Mouse (Mus musculus) limb, embryonic 14.5 days (tissue): Measurements from ENCODE around the gene Slc35f6. TPM values are rescaled to one million over a fixed set of nuclear protein-coding genes. Genes with fewer than 3 reads are reported as not detected.

Experiments
- ATAC-seq: fragments of 200-750 bp; cut with Nextera tagmentation; 2 replicates; pipeline ENCODE4 v1.8.0; 2017; ENCODE audit warnings: low read depth, moderate number of reproducible peaks, moderate TSS enrichment; ENCODE audit not compliant: low FRiP score
- DNase-seq: peaks from one replicate; pipeline ENCODE4 v3.0.0-alpha.2; 2015; ENCODE audit warnings: low spot score
- H3K27ac ChIP-seq: fragments of 300-500 bp; sonication (generic); replicated peaks from 2 replicates; pipeline ENCODE4 v1.5.1; 2014; ENCODE audit warnings: low read depth, mild to moderate bottlenecking, low read length, moderate library complexity, mixed read lengths
- H3K27me3 ChIP-seq: fragments of 300-500 bp; sonication (generic); 2 replicates; pipeline ENCODE4 v1.6.1; 2014; ENCODE audit warnings: low read length, mixed read lengths; ENCODE audit not compliant: control insufficient read depth, insufficient read depth
- H3K36me3 ChIP-seq: fragments of 300-500 bp; sonication (generic); 2 replicates; pipeline ENCODE4 v1.6.1; 2014; ENCODE audit warnings: mild to moderate bottlenecking, low read length, moderate library complexity, mixed read lengths; ENCODE audit not compliant: control insufficient read depth, insufficient read depth
- H3K4me1 ChIP-seq: fragments of 300-500 bp; sonication (generic); 2 replicates; pipeline ENCODE4 v1.6.1; 2014; ENCODE audit warnings: antibody characterized with exemption, low read length, mixed read lengths; ENCODE audit not compliant: control insufficient read depth, insufficient read depth
- H3K4me2 ChIP-seq: fragments of 300-500 bp; sonication (generic); replicated peaks from 2 replicates; pipeline ENCODE4 v1.6.1; 2014; ENCODE audit warnings: low read depth, mild to moderate bottlenecking, low read length, moderate library complexity; ENCODE audit not compliant: severe bottlenecking
- H3K4me3 ChIP-seq: fragments of 300-500 bp; sonication (generic); replicated peaks from 2 replicates; pipeline ENCODE4 v1.5.1; 2014; ENCODE audit warnings: low read length
- H3K9ac ChIP-seq: fragments of 300-500 bp; sonication (generic); 2 replicates; pipeline ENCODE4 v1.6.1; 2014; ENCODE audit warnings: mild to moderate bottlenecking, low read depth, low read length, moderate library complexity; ENCODE audit not compliant: severe bottlenecking
- H3K9me3 ChIP-seq: fragments of 300-500 bp; sonication (generic); 2 replicates; pipeline ENCODE4 v1.6.1; 2016; ENCODE audit warnings: low read length; ENCODE audit not compliant: control insufficient read depth
- POLR2A ChIP-seq: fragments of 200-500 bp; IDR thresholded peaks from 2 replicates; pipeline ENCODE4 v1.8.0; 2012; ENCODE audit warnings: inconsistent platforms, mild to moderate bottlenecking, moderate library complexity, borderline replicate concordance; ENCODE audit not compliant: insufficient read depth, insufficient read length; ENCODE audit errors: extremely low read depth
- WGBS: fragments of 180-500 bp; shearing (Covaris S2); extraction: QIAGEN DNeasy Blood & Tissue Kit; methylation state at CpG from one replicate; pipeline ENCODE4 v1.1.7; 2014; 5-methylcytosine and 5-hydroxymethylcytosine counted together
- polyA plus RNA-seq, 2 experiments: library from polyadenylated mRNA; depleted of rRNA in 1 of 2; stranded (reverse) in 1 of 2; unstranded in 1 of 2; fragments of >200 nt; fragmentation: Nextera tagmentation in 1 of 2; extraction: Ambion mirVana in 1 of 2; gene quantifications; 2 replicates each; pipeline versions ENCODE4 v1.2.1 to v1.2.3; 2012 to 2014

Slc35f6 gene
- polyA plus RNA-seq, 2 experiments = 28.2 to 35.4 TPM

- no peak overlapping the region for H3K27ac ChIP-seq
- DNase-seq = no peak
- ATAC-seq = no peak
- peaks cover 13% of the 10 kb centered on the region for H3K36me3 ChIP-seq
- H3K9ac ChIP-seq = no peak overlapping the region
- no peaks in the 10 kb centered on the region for H3K9me3 ChIP-seq
- H3K4me1 ChIP-seq = peaks cover 10% of the 10 kb centered on the region; the same call in 1 of the 2 replicates
- H3K4me2 ChIP-seq = no peak overlapping the region
- H3K4me3 ChIP-seq = no peak overlapping the region
- no peaks in the 10 kb centered on the region for H3K27me3 ChIP-seq
- 92% methylated on average over 9 of the region's 9 CpGs for WGBS
- TF ChIP-seq POLR2A = no peak
Measured at GRCm38 (mm10) chr5:30665360-30665759, 17.6 kb downstream of the Slc35f6 start.

GRCm38 (mm10) chr5:30665968-30666367, 18.2 kb downstream of the Slc35f6 start:
- Histone ChIP-seq H3K36me3 (peaks cover 19% of the 10 kb centered on the region), H3K4me2 (peak overlapping the region; percentile 69), H3K27me3 (no peaks in the 10 kb centered on the region), H3K9me3 (no peaks in the 10 kb centered on the region), H3K4me3 (peak overlapping the region; percentile 65), H3K9ac (peak overlapping the region; percentile 55), H3K27ac (peak overlapping the region; percentile 79), H3K4me1 (peaks cover 10% of the 10 kb centered on the region; the same call in 1 of the 2 replicates)
- 64% methylated on average over 6 of the region's 6 CpGs for WGBS
- DNase-seq (no peak), ATAC-seq (no peak)
- no peak for TF ChIP-seq POLR2A

- H3K9me3 ChIP-seq = no peaks in the 10 kb centered on the region
- peak within 1 kb of the TSS; percentile 69 for H3K4me2 ChIP-seq
- peak within 1 kb of the TSS; percentile 79 for H3K27ac ChIP-seq
- H3K9ac ChIP-seq = peak within 1 kb of the TSS; percentile 71
- WGBS = 2% methylated on average over 40 of the region's 40 CpGs
- H3K36me3 ChIP-seq = peaks cover 25% of the 10 kb centered on the region
- no peaks in the 10 kb centered on the region for H3K27me3 ChIP-seq
- H3K4me3 ChIP-seq = peak within 1 kb of the TSS; percentile 65
- H3K4me1 ChIP-seq = peaks cover 10% of the 10 kb centered on the region; the same call in 1 of the 2 replicates
- ATAC-seq (peak; percentile 96), DNase-seq (peak; percentile 98)
- TF ChIP-seq POLR2A = peak; percentile 90; the same call in 1 of the 2 replicates
Measured at GRCm38 (mm10) chr5:30666391-30667195, 18.9 kb downstream of the Slc35f6 start, which contains the start of gene Cenpa. Cenpa (plus strand) TSS chr5:30666777.

DNA sequence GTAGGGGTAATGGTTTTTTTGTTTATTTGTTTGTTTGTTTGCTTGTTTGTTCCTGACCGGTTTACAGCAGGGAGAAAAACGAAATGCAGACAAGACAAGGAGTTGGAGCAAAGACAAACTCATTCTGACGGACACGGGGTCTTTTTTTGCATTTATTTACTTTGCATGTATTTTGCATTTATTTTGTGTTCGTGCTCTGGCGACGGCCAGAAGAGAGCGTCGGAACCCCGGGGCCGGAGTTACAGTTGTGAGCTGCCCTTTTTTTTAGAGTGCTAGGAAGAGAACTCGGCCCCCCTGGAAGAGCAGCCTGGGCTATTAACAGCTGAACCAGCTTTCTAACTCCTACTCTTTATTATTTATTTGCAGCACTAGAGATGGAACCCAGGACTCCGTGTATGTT, 19.5 kb downstream of the Slc35f6 start:
- Histone ChIP-seq H3K4me1 (peaks cover 10% of the 10 kb centered on the region; the same call in 1 of the 2 replicates), H3K9ac (peak overlapping the region; percentile 71), H3K4me2 (peak overlapping the region; percentile 63), H3K9me3 (no peaks in the 10 kb centered on the region), H3K27ac (peak overlapping the region; percentile 48), H3K27me3 (no peaks in the 10 kb centered on the region), H3K36me3 (peaks cover 31% of the 10 kb centered on the region), H3K4me3 (peak overlapping the region; percentile 65)
- TF ChIP-seq POLR2A = no peak
- WGBS = 2% methylated on average over 13 of the region's 13 CpGs
- DNase-seq = no peak
- no peak for ATAC-seq

GRCm38 (mm10) chr5:30667686-30668085, 20.0 kb downstream of the Slc35f6 start:
- peaks cover 10% of the 10 kb centered on the region; the same call in 1 of the 2 replicates for H3K4me1 ChIP-seq
- H3K9me3 ChIP-seq = no peaks in the 10 kb centered on the region
- H3K9ac ChIP-seq = peak overlapping the region; percentile 71
- DNase-seq (no peak), ATAC-seq (no peak)
- WGBS = 8% methylated on average over 3 of the region's 3 CpGs
- peak overlapping the region; percentile 65 for H3K4me3 ChIP-seq
- H3K36me3 ChIP-seq = peaks cover 36% of the 10 kb centered on the region
- peak overlapping the region; percentile 63 for H3K4me2 ChIP-seq
- no peak for TF ChIP-seq POLR2A
- no peak overlapping the region for H3K27ac ChIP-seq
- no peaks in the 10 kb centered on the region for H3K27me3 ChIP-seq
